Mouse (Mus musculus) brain, adult 2 months (tissue): Measurements from ENCODE around the gene Man1c1.

Experiments used
- DNase-seq: peaks from one replicate; pipeline ENCODE4 v3.0.0; 2011; ENCODE audit warnings: low read depth, low spot score

Gene Man1c1

GRCm38 (mm10) chr4:134551494-134552316 lies 152.4 kb downstream of the Man1c1 start, which contains the start of gene Selenon:
Gene Selenon, minus strand, starts transcription at chr4:134552166.
- peak; percentile 78 for DNase-seq

GRCm38 (mm10) chr4:134549899-134550298 lies 154.2 kb downstream of the Man1c1 start:
- no peak for DNase-seq

GRCm38 (mm10) chr4:134548169-134548938 lies 155.7 kb downstream of the Man1c1 start:
- peak; percentile 69 for DNase-seq

GRCm38 (mm10) chr4:134546814-134547705 lies 157.0 kb downstream of the Man1c1 start:
- peak; percentile 79 for DNase-seq

DNA sequence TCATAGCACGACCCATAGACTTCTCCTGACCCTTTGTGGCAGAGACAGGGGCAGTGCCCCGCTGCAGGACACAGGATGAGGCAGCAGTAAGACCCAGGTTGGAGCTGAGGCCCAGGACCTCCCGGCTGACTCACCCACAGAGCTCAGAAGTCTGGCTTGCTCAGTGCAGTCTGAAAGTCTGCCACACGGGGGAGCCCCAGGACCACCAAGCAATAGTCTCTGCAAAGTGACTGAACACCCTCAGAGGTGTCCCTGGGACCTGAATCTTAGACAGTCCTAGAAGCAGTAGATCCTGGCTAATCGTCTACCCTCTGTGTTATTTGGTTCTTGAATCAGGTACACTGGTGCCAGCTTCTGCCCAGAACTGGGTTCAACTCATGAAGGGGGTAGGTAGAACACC lies 160.8 kb downstream of the Man1c1 start:
- DNase-seq: peak; percentile 95

GRCm38 (mm10) chr4:134542726-134543125 lies 161.4 kb downstream of the Man1c1 start:
- DNase-seq: no peak

DNA sequence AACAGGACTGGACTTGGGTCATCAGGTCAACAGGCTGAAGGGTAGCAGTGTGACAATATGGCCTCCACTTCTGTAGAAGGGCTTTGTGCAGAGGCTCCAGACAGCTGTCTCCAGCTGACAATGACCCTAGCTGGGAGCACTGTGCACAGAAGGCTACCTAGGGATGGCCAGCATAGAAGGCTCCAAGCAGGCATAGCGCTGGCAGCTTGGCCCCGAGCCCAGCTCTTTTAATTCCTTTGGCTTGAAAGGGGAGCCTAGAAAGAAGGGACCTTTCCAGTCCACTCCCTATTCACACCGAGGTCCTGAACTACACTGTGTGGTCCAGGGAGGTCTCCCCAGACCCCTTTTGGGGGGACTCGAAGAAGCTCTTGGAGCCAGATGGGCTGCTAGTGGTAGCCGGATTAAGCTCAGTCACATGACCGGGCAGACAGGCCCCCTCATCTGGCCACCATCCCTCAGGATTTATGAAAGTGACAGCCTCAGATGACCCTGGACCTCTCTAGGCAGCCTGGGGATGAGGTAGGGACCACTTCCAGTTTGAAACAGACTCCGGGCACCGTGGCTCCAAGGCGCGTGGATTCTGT lies 165.0 kb downstream of the Man1c1 start:
- DNase-seq: peak; percentile 44

GRCm38 (mm10) chr4:134535787-134536151 lies 168.3 kb downstream of the Man1c1 start:
- DNase-seq: peak; percentile 88

GRCm38 (mm10) chr4:134534932-134535786 lies 168.9 kb downstream of the Man1c1 start, which contains the start of gene Mtfr1l:
Gene Mtfr1l, minus strand, starts transcription at chr4:134535387.
- DNase-seq: peak; percentile 99

GRCm38 (mm10) chr4:134534124-134534886 lies 169.8 kb downstream of the Man1c1 start:
- DNase-seq: peak; percentile 54

- DNase-seq: no peak
Observed at GRCm38 (mm10) chr4:134533421-134533820, 170.7 kb downstream of the Man1c1 start.

DNA sequence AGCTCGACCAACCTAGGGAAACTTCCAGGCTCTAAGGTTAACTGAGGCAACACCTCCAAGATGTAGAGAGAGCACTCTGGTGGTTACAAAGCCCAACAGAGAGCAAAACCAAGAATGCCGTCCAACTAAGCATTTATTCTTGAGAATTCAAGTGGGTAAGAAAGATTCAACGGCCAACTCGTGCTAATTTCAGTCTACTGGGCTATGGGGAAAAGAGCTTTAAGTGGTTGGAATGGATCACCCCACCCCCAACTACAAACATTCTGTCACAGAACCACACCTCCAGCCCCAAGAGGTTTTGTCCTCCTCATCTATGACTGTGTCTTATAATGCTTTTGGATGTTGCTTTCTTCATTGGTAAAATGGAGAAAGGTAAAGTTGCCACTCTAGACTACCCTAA lies 171.2 kb downstream of the Man1c1 start:
- DNase-seq: no peak

- DNase-seq: no peak
Observed at GRCm38 (mm10) chr4:134526220-134526619, 177.9 kb downstream of the Man1c1 start.

GRCm38 (mm10) chr4:134525806-134526205 lies 178.3 kb downstream of the Man1c1 start:
- no peak for DNase-seq

DNA sequence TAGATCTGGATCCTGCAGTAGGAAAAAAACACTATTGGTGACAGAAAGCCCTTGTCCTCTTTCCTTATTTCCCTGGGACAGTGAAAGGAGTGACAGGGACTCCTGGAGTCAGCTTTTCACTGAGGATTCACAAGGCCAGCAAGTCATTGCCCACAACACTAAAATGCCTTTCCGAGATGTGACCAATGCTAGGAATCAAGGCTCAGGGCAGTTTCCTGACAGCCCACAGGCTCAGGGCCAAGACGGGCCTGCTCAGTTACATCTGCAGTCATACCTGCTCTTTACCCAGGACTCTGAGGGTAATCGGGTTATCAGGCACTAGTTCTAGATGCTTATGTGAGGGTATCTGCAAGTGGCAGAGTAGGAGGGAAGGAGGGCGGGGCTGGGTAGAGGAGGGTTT lies 180.6 kb downstream of the Man1c1 start:
- DNase-seq: no peak

- DNase-seq: peak; percentile 64
Observed at GRCm38 (mm10) chr4:134519281-134519680, 184.8 kb downstream of the Man1c1 start.

DNA sequence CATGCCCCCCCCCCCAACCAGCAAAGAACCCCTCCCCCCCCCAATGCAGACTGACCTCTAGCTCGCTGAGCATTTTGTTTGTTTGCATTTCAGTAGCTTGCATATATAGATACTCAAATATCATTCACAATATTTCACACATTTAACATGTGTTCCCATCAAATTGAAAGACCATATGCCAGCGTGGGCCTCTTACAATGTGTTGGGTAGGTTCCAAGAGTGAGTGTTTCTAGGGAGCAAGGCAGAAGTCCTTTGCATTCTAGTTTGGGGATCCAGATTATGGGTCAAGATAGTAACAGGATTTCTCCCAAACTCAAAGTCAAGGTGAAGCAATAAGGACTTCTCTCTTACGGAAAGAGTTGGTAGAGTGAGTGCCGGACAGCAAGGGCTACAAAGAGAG lies 185.5 kb downstream of the Man1c1 start:
- DNase-seq: peak; percentile 63

- DNase-seq: peak; percentile 79
Observed at GRCm38 (mm10) chr4:134517719-134518118, 186.4 kb downstream of the Man1c1 start.

DNA sequence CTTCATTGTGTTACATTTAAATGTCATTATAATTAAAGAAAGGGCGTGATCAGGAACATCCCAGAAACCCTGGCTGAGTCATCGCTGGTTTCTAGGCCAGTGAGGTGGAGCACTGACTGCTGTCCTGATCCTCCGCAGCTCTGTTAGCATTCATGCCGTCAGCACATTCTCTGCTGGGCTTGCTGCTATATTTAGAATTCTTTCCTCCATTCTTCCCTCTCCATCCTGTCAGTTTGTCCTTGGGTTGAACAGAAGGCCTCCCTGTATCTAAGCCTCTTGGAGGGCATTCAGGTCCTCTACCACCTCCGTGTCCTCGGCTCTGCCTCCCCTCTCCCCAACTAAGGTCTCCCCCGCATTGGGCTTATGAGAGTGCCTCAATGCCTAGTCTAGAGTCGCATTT lies 187.1 kb downstream of the Man1c1 start:
- peak; percentile 91 for DNase-seq

- DNase-seq: no peak
Observed at GRCm38 (mm10) chr4:134515614-134516013, 188.5 kb downstream of the Man1c1 start.
